Mouse (Mus musculus) heart, embryonic 13.5 days (tissue): ENCODE measurements around the gene Twf1. TPM values are rescaled to one million over a fixed set of nuclear protein-coding genes. Genes with fewer than 3 reads are reported as not detected.
A peak's percentile ranks its signal among the peaks of the same experiment; 100 is the strongest.

Experiments used
- ATAC-seq: fragments of 200-750 bp; cut with Nextera tagmentation; 2 replicates; pipeline ENCODE4 v1.8.0; 2017; ENCODE audit warnings: moderate TSS enrichment; ENCODE audit not compliant: insufficient number of reproducible peaks, low FRiP score, low TSS enrichment; ENCODE audit errors: extremely low read depth
- H3K27ac ChIP-seq: fragments of 300-500 bp; sonication (generic); replicated peaks from 2 replicates; pipeline ENCODE4 v1.5.1; 2015; ENCODE audit warnings: moderate library complexity, mild to moderate bottlenecking, inconsistent platforms
- H3K27me3 ChIP-seq: fragments of 300-500 bp; sonication (generic); replicated peaks from 2 replicates; pipeline ENCODE4 v1.6.1; 2015; ENCODE audit warnings: mild to moderate bottlenecking, inconsistent platforms
- H3K36me3 ChIP-seq: fragments of 300-500 bp; sonication (generic); 2 replicates; pipeline ENCODE4 v1.6.1; 2015; ENCODE audit warnings: mild to moderate bottlenecking, inconsistent platforms
- H3K4me1 ChIP-seq: fragments of 300-500 bp; sonication (generic); 2 replicates; pipeline ENCODE4 v1.6.1; 2015; ENCODE audit warnings: inconsistent platforms
- H3K4me2 ChIP-seq: fragments of 300-500 bp; sonication (generic); 2 replicates; pipeline ENCODE4 v1.6.1; 2015; ENCODE audit warnings: inconsistent platforms, mild to moderate bottlenecking, moderate library complexity
- H3K4me3 ChIP-seq: fragments of 300-500 bp; sonication (generic); 2 replicates; pipeline ENCODE4 v1.5.1; 2015; ENCODE audit warnings: moderate library complexity, mild to moderate bottlenecking, inconsistent platforms
- H3K9ac ChIP-seq: fragments of 300-500 bp; sonication (generic); 2 replicates; pipeline ENCODE4 v1.6.1; 2015; ENCODE audit warnings: inconsistent platforms, mild to moderate bottlenecking, moderate library complexity
- H3K9me3 ChIP-seq: fragments of 300-500 bp; sonication (generic); 2 replicates; pipeline ENCODE4 v1.6.1; 2016; ENCODE audit warnings: inconsistent platforms
- WGBS: fragments of 180-500 bp; shearing (Covaris S2); methylation state at CpG from one replicate; pipeline ENCODE4 v1.1.7; 2015; ENCODE audit warnings: mixed read lengths; 5-methylcytosine and 5-hydroxymethylcytosine counted together
- polyA plus RNA-seq: library from polyadenylated mRNA; unstranded; fragments of >200 nt; fragmentation: Nextera tagmentation; extraction: Ambion mirVana; gene quantifications from 2 replicates; pipeline ENCODE4 v1.2.1, GENCODE M21; 2015

The Twf1 gene
- polyA plus RNA-seq, 1 experiment from 2014 or later, result 44.3 TPM

DNA sequence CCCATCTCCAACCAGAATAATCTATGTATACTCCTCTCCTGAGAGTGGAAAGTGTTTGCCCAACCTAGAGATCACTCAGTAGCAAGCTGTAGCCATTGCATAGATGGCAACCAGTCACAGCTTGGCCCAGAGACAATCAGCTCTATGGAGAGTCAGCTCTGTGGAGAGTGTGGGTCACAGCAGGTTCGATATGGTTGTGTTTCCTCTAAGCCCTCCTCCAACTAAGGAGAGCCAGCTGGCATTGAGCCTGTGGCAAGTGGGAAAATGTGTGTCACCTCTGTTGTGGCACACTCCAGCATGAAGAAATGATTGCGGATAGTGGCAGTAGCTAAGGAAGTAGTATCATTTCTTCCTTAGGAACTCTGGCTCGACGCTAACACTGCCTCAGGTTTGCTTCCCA lies 18.2 kb downstream of the Twf1 start:
- H3K9me3 ChIP-seq, result no peaks in the 10 kb centered on the region
- no peak for ATAC-seq
- H3K9ac ChIP-seq, result no peak overlapping the region
- no peaks in the 10 kb centered on the region for H3K36me3 ChIP-seq
- WGBS, result 82% methylated on average over 4 of the region's 4 CpGs
- no peaks in the 10 kb centered on the region for H3K4me1 ChIP-seq
- no peak overlapping the region for H3K27ac ChIP-seq
- no peak overlapping the region for H3K4me2 ChIP-seq
- H3K4me3 ChIP-seq, result no peak overlapping the region
- no peaks in the 10 kb centered on the region for H3K27me3 ChIP-seq

DNA sequence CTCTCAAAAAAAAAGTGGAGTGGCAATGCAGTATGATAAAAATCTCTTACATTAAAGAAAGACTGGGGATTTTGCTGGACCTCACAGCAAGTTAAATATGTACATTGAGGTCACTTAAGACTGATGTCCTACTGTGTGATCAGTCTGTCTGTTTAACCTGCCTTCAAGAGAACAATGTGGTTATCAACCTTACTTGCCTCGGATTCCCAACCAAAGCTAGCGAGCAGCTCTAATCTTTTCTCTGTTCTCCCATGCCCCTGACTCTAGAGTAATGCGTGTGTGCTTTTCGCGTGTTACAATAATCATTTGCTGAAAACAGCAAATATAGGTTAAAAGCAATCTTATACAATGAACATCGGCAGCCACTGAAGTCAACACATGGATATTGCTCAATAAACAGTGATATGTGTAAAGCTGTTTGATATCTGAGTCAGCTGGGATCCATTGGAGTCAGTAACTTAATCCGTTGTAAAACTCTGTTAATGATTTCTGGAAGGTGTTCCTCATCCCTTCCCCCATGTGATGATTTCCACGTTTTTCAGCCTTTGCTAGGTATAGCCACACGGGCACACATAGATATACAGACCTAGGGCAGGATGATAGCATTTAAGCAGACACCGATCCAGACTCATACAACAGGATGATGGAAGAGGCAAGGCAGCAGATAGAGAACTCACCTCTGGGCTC lies 21.1 kb downstream of the Twf1 start:
- Histone ChIP-seq H3K36me3 (peaks cover 2% of the 10 kb centered on the region; the same call in 1 of the 2 replicates), H3K9me3 (no peaks in the 10 kb centered on the region), H3K4me2 (no peak overlapping the region), H3K4me3 (no peak overlapping the region), H3K4me1 (no peaks in the 10 kb centered on the region), H3K27me3 (no peaks in the 10 kb centered on the region), H3K9ac (no peak overlapping the region), H3K27ac (no peak overlapping the region)
- WGBS, result 78% methylated on average over 10 of the region's 10 CpGs
- ATAC-seq, result no peak

DNA sequence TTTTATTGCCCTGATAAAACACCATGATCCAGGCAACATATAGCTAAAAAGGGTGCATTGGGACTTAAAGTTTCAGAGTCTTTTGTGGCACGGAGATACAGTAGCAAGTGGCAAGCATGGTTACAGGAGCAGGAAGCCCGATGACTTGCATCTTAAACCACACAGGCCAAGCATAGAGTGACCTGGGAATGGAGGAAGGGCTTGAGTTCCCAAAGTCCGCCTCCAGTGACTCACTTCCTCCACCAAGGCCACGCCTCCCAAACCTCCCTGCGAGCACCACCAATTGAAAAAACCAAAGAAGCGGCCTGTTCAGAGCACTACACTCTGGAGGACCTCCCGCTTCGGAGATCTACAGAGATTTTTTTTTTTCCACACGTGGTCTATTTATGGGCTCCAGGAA lies 23.8 kb downstream of the Twf1 start:
- Histone ChIP-seq H3K27ac (no peak overlapping the region), H3K27me3 (no peaks in the 10 kb centered on the region), H3K36me3 (peaks cover 7% of the 10 kb centered on the region; the same call in 1 of the 2 replicates), H3K4me2 (no peak overlapping the region), H3K9ac (no peak overlapping the region), H3K4me1 (no peaks in the 10 kb centered on the region), H3K4me3 (no peak overlapping the region), H3K9me3 (no peaks in the 10 kb centered on the region)
- ATAC-seq, result no peak
- 77% methylated on average over 9 of the region's 9 CpGs for WGBS

DNA sequence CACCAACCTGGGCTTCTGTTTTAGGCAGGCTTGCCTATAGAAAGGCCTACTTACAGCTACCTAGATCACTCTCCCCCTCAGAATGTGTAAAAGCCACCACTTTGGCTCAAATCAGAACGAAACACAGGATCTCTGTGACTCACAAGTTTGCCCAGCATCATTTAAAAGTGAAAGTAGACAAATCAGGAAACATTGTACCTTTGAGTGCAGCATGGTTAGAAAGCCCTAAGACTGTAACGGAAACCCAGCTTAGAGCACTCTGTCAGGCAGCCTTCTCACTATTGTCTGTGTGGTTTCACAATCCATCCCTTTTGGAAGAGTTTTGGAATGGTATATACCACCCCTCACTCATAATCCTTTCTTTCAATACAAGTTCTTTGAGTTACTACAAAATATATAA lies 24.8 kb downstream of the Twf1 start:
- no peak overlapping the region for H3K4me3 ChIP-seq
- no peak for ATAC-seq
- 64% methylated on average over 2 of the region's 2 CpGs for WGBS
- no peaks in the 10 kb centered on the region for H3K9me3 ChIP-seq
- H3K27me3 ChIP-seq, result no peaks in the 10 kb centered on the region
- peaks cover 7% of the 10 kb centered on the region; the same call in 1 of the 2 replicates for H3K36me3 ChIP-seq
- H3K4me2 ChIP-seq, result no peak overlapping the region
- H3K27ac ChIP-seq, result no peak overlapping the region
- H3K4me1 ChIP-seq, result no peaks in the 10 kb centered on the region
- H3K9ac ChIP-seq, result no peak overlapping the region

DNA sequence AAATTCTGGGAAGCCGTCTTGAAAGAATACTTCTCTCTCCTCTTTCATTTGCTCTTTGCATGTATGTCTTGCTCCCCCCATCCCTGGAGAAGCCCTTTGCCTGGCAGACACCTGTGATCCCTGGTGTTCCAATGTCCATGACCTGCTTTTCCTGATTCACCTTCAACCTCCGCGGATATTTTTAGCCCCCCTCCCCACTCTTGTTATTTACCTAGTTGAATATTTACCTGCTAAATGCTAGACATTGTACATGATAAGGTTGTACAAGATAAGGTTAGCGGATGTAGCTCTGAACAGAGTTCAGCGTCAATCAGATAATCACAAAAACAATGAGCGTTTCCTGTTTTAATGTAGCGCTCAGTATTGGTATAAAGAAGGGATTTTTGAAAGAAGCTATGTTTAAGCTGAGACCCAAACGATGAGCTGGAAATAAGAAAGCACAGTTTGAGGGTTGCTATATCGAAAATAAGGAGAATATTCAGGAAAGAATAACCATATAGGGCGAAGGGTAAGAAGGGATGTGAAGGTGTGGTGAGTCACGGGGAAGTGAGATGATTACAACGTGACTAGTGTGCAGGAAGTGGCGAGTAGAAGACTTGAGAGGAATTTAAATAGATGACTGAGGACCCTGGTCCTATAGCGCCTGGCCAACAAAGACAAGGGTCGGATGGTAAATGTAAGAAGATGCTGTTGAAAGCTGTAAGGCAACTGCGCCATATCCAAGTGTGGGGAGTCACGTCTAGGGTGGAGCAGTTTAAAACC lies 30.6 kb downstream of the Twf1 start:
- H3K27me3 ChIP-seq, result no peaks in the 10 kb centered on the region
- no peaks in the 10 kb centered on the region for H3K9me3 ChIP-seq
- H3K4me3 ChIP-seq, result no peak overlapping the region
- WGBS, result 66% methylated on average over 17 of the region's 17 CpGs
- H3K4me1 ChIP-seq, result no peaks in the 10 kb centered on the region
- H3K27ac ChIP-seq, result no peak overlapping the region
- peaks cover 7% of the 10 kb centered on the region; the same call in 1 of the 2 replicates for H3K36me3 ChIP-seq
- no peak overlapping the region; the same call in 1 of the 2 replicates for H3K9ac ChIP-seq
- no peak overlapping the region for H3K4me2 ChIP-seq
- no peak for ATAC-seq

DNA sequence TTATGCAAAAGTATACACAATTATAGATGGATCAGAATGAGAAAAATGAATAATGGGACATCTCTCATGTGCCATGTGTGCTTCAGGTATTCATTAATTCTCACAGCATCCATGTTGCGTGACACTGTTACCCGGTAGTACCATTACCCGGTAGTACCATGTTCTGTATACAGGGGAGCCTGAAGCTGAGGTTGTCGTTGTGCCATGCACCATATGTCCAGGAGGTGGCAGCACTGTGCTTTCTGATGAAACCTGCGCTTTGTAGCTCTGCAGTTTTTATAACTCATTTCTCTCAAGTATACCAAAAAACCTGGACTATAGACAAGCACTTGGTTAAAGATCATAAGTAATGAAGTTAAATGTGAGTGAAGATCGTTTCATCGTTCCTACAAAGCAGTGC lies 32.2 kb downstream of the Twf1 start:
- H3K36me3 ChIP-seq, result peaks cover 12% of the 10 kb centered on the region
- 18% methylated on average over 7 of the region's 7 CpGs for WGBS
- no peak for ATAC-seq
- H3K4me3 ChIP-seq, result no peak overlapping the region
- H3K27me3 ChIP-seq, result no peaks in the 10 kb centered on the region
- no peak overlapping the region for H3K27ac ChIP-seq
- H3K9ac ChIP-seq, result no peak overlapping the region
- no peaks in the 10 kb centered on the region for H3K4me1 ChIP-seq
- H3K9me3 ChIP-seq, result no peaks in the 10 kb centered on the region
- H3K4me2 ChIP-seq, result no peak overlapping the region

DNA sequence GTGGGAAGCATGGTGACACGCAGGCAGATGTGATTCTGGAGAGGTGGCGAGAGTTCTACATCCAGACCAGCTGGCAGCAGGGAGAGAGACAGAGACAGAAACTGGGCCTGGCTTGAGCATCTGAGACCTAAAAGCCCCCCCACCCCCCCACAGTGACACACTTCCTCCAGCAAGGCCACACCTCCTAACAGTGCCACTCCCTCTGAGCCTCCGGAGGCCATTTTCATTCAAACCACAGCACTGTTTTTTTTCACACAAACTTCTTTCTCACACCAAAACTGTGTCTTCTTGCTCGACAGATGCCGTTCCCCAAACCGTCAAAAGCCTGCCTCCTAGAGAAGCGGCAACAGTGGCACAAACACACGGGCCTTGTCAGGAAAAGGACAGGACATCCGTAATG lies 36.2 kb downstream of the Twf1 start:
- H3K36me3 ChIP-seq, result peaks cover 33% of the 10 kb centered on the region
- no peak overlapping the region for H3K9ac ChIP-seq
- H3K4me1 ChIP-seq, result no peaks in the 10 kb centered on the region
- no peaks in the 10 kb centered on the region for H3K27me3 ChIP-seq
- ATAC-seq, result no peak
- H3K4me2 ChIP-seq, result no peak overlapping the region
- H3K4me3 ChIP-seq, result no peak overlapping the region
- H3K27ac ChIP-seq, result no peak overlapping the region
- peaks cover 7% of the 10 kb centered on the region for H3K9me3 ChIP-seq
- WGBS, result 88% methylated on average over 9 of the region's 9 CpGs

DNA sequence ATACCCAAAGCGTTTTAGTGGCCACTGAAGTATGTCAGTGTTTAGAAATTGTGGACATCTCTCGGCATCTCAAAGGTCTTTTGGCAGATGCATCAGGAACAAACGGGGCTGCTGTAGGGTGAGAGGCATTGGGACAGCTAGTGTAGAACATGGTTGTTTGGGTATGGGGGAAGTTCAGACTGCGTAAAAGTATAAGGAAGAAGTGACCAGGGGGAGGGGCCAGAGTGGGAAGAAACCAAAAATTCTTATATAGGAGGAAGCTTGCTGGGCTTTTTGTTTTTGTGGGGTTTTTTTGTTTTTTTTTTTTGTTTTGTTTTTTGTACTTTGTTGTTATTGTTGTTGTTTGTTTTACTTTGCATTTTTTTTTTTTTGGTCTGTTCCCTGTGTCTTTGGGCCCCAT lies 44.8 kb downstream of the Twf1 start:
- no peaks in the 10 kb centered on the region for H3K27me3 ChIP-seq
- no peak overlapping the region for H3K9ac ChIP-seq
- no peak overlapping the region for H3K4me2 ChIP-seq
- H3K9me3 ChIP-seq, result peaks cover 2% of the 10 kb centered on the region; the same call in 1 of the 2 replicates
- ATAC-seq, result no peak
- peaks cover 6% of the 10 kb centered on the region for H3K4me1 ChIP-seq
- H3K4me3 ChIP-seq, result no peak overlapping the region
- H3K36me3 ChIP-seq, result peaks cover 11% of the 10 kb centered on the region
- H3K27ac ChIP-seq, result no peak overlapping the region
- 85% methylated on average over 4 of the region's 4 CpGs for WGBS

DNA sequence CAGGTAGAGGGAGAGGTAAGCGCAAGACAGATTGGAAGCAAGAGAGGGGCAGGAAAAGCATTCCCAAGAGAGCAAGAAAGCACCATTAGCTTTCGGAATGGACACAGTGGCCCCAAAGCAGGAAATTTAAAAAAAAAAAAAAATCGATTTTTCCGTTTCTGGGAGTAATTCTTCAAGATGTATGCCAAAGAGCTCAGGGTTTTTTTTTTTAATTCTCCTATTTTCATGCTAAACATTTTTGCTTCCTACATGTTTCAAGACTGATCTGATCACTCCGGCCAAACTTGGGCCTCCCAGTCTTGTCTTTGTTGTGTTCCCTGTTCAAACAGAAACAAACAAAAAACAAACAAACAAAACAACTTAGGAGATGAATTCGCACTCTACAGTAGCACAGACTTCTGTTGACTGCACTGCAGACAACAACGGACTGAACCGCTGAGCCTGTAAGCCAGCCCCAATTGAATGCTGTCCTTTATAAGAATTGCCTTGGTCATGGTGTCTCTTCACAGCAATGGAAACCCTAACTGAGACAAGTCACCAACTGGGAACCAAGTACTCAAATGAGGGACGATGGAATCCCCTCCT lies 45.5 kb downstream of the Twf1 start:
- Histone ChIP-seq H3K4me1 (peaks cover 6% of the 10 kb centered on the region), H3K27me3 (no peaks in the 10 kb centered on the region), H3K9ac (peak overlapping the region; percentile 88), H3K4me3 (peak overlapping the region; percentile 92), H3K36me3 (0 out of 2 replicates have a peak, but pooled peaks cover 4% of the 10 kb centered on the region), H3K9me3 (no peaks in the 10 kb centered on the region), H3K4me2 (peak overlapping the region; percentile 86), H3K27ac (peak overlapping the region; percentile 74)
- ATAC-seq, result no peak
- WGBS, result 43% methylated on average over 9 of the region's 9 CpGs

DNA sequence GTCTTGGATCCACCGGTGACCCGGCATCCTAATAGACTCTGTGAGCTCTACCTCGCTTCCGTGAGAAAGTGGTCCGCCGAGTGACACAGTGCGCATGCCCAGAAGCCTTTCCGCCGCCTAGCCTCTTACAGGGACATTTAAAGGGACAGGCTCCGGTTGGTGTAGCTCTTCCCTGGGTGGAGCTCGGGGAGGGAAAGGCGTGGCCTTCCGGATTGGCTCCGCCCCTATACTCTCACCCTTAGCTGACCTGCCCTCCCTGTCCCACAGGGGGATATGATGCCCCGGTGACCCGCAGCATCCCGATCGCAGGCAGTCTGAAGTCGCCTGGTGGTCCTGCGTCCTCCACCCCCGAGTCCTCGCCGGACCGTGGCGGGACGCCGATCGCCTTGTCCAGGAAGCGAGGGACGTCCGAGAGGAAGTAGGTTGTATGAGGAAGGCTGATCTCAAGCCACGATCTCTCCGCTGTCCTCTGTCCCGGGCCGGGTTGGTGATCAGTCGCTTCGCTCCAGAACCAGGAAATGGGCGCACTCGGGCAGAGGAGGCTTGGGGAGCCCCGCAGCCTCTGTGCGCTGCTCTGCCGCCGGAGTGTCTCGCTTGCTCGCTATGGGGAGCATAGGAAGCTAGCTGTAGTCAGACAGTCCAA lies 46.2 kb downstream of the Twf1 start, which contains the start of the genes Pus7l and Irak4:
Gene Pus7l (minus strand): TSS at position 139 of the 643 bp plus-strand sequence.
Gene Irak4 (plus strand): TSS at position 235 of the 643 bp plus-strand sequence.
- H3K36me3 ChIP-seq, result 0 out of 2 replicates have a peak, but pooled peaks cover under 1% of the 10 kb centered on the region
- ATAC-seq, result peak; percentile 94
- peak within 1 kb of the TSS; percentile 74 for H3K27ac ChIP-seq
- H3K27me3 ChIP-seq, result no peaks in the 10 kb centered on the region
- peak within 1 kb of the TSS; percentile 86 for H3K4me2 ChIP-seq
- H3K4me1 ChIP-seq, result peaks cover 6% of the 10 kb centered on the region
- H3K4me3 ChIP-seq, result peak within 1 kb of the TSS; percentile 92
- WGBS, result under 1% methylated on average over 45 of the region's 45 CpGs
- peak within 1 kb of the TSS; percentile 88 for H3K9ac ChIP-seq
- H3K9me3 ChIP-seq, result no peaks in the 10 kb centered on the region
